Mouse (Mus musculus) neutrophil, adult 5-6 weeks (primary cell): ENCODE data around the gene Siva1. TPM values are rescaled to one million over a fixed set of nuclear protein-coding genes. Genes with fewer than 3 reads are reported as not detected.

Experiments used
- ATAC-seq: fragments of 151-379, 151-347 bp; 2 replicates; pipeline ENCODE4 v1.8.0; 2017; ENCODE audit warnings: mild to moderate bottlenecking, moderate TSS enrichment; ENCODE audit not compliant: insufficient number of reproducible peaks, poor library complexity, low FRiP score, severe bottlenecking; ENCODE audit errors: extremely low read depth
- total RNA-seq: library from RNA; stranded (forward); fragments of 200-1000 nt; gene quantifications from 2 replicates; pipeline ENCODE4 v1.2.3, GENCODE M21; 2017

The Siva1 gene
- total RNA-seq, 1 experiment from 2014 or later = 45.4 TPM

GRCm38 (mm10) chr12:112651778-112652439, 7.4 kb downstream of the Siva1 start:
- no peak for ATAC-seq

DNA sequence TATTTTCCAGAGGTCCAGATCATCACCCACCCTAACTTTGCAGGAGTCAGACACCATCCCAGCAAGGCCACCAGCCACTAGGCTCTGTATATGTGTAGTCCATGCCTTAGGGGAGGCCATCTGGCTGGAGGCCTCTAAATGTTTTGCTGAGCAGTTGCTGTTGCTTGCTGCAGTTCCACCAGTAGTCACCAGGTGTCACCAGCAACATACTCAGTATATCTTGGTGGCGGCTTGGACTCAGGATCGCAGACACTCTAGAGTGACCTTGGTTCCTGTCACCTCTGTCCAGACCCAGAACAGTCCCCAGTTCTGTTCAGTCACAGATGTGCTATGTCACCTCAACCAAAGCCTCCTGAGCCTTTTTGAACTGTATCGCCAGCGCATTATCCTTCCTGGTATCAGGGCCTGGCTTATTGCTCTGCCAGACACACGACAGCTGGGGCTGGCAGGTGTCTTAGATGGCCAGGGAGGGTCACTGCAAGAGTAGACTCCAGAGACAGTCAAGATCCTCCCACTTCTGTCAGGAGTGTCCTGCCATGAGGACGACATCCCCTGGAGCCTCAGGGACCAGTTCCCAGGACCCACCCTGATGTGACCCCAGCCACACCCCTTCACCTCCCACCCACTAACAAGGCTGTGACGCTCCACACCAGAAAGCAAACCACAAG, 8.8 kb downstream of the Siva1 start:
- peak; percentile 76 for ATAC-seq

GRCm38 (mm10) chr12:112654076-112654475, 9.6 kb downstream of the Siva1 start:
- no peak for ATAC-seq

DNA sequence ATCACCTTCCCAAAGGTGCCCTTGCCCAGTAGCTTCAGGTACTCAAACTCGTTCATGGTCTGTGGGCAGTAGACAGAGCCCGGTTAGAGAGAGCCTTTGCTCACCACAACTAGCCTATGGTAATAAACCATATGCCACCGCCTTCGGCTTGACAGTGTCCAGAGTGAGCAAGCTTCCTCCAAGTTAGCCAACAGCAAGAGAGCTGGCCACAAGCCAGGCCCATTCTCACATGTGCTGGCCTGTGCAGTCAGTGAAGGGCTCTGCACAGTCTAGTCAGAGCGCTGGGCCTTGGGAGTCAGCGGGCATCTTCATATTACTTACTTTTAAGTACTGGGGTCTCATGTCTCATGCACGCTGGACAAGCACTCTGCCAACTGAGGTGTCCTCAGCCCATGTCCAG, 14.1 kb downstream of the Siva1 start:
- ATAC-seq = no peak

- no peak for ATAC-seq
Measured at GRCm38 (mm10) chr12:112659109-112659508, 14.6 kb downstream of the Siva1 start.

DNA sequence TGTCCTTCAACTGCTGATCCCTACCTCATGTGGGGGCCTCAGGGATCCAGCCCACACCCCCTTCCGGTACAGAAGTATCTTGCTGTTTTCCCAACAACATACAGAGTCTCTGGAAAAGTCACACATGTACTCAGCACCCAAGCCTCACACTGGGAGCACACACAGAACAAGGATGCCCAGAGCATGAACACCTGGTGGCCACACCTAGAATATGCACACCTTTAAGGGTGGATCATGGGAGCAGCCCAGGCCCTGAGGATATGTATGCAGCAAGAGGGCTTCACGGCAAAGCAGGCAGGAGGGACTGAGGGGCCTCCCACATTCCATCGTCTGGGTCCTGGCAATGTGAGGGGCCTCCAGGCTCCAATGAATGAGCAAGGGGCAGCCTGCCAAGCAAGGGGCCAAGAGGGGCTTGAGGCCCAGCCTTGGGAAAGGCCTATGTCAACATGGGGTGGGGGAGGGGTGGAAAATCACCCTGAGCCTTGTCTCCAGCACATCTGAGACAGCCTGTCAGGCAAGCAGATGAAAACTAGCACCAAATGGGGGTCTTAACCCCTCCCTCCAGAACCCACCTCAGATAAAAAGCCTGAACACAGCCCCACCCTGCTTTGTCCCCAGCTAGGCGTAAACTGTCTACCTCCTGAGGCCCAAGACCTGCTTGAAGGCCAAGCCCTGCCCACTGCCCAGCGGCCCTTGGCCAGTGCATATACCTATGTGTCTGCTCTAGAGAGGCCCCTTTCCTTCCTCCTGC, 16.3 kb downstream of the Siva1 start:
- no peak for ATAC-seq

- ATAC-seq = no peak
Measured at GRCm38 (mm10) chr12:112661327-112661605, 16.8 kb downstream of the Siva1 start.

- ATAC-seq = no peak
Measured at GRCm38 (mm10) chr12:112661851-112662250, 17.4 kb downstream of the Siva1 start.

DNA sequence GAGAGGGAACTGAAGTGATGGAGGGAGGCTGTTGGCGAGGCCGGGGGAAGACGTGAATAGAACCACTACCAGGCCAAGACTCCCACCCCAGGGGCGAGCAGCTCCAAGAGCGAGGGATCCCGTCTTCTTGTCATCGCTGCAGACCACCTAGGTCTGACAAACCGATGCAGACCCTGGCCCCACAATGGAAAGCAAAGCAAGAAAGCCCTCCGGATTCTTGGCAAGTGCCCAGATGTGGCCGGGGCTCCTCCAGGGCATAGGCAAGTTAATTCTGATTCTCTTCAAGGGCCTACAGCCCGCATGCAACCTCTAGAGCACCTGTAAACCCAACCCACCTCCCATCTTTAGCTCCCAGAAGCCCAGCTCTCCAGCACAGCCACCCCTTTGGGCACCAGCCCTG, 18.8 kb downstream of the Siva1 start:
- ATAC-seq = no peak

DNA sequence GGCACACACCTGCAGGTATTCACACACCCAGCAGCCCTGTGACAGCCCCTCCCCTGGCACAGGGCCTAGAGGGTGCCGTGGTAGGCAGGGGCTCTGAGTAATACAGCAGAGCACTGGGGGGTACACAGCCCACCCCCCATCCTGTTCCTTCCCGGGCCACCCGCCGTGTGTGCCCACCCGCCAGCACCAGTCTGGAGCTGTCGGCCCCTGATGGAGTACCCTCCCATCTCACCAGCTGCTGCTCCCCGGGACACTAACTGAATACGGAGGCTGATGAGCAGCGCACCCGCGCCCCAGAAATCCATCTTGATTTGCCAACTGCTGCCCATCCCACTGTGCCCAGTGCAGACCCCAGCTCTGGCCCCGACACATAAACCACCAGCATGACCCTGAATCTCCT, 19.2 kb downstream of the Siva1 start:
- no peak for ATAC-seq

- ATAC-seq = no peak
Measured at GRCm38 (mm10) chr12:112664124-112664523, 19.6 kb downstream of the Siva1 start.

GRCm38 (mm10) chr12:112664656-112665055, 20.2 kb downstream of the Siva1 start:
- ATAC-seq = no peak

DNA sequence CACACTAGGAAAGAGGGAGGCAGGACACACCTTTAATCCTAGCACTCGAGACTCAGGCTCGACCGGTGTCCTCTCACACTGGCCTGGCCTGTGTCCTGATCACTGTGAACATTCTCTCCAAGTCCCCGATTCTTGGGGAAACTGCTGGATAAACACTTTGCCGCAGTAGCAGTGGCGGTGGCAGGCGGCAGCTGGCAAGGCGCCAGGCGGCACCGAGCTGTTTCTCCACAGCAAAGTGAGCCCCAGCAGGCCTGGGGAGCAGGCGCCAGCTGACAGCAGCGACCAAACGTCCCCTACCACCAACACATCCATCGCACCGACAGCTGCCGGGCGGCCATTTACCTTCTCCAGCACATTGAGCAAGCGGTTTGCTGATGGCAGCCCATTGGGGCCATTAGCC, 21.0 kb downstream of the Siva1 start:
- ATAC-seq = no peak

- no peak for ATAC-seq
Measured at GRCm38 (mm10) chr12:112665881-112666544, 21.5 kb downstream of the Siva1 start.

- peak; percentile 39 for ATAC-seq
Measured at GRCm38 (mm10) chr12:112667619-112668297, 23.3 kb downstream of the Siva1 start.

GRCm38 (mm10) chr12:112670718-112671393, 26.4 kb downstream of the Siva1 start:
- ATAC-seq = no peak

DNA sequence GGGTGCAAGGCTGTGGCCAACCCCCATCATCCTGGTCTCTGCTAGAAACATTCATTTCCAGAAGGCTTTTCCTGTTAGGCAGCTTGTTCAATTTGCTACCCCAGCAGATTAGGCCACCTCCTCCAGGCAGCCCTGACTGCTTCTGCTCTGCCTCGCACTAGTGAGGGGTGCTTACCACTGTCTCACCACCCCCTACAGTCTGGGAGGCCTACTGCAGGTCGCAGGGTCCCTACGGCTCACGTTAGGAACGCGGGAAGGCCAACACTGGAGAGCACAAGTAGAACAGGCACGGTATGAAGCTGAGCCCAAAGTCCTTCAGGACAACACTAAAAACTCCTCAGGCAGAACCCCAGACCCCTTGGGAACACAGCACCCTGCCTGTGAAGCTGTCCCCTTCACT, 27.4 kb downstream of the Siva1 start:
- no peak for ATAC-seq

DNA sequence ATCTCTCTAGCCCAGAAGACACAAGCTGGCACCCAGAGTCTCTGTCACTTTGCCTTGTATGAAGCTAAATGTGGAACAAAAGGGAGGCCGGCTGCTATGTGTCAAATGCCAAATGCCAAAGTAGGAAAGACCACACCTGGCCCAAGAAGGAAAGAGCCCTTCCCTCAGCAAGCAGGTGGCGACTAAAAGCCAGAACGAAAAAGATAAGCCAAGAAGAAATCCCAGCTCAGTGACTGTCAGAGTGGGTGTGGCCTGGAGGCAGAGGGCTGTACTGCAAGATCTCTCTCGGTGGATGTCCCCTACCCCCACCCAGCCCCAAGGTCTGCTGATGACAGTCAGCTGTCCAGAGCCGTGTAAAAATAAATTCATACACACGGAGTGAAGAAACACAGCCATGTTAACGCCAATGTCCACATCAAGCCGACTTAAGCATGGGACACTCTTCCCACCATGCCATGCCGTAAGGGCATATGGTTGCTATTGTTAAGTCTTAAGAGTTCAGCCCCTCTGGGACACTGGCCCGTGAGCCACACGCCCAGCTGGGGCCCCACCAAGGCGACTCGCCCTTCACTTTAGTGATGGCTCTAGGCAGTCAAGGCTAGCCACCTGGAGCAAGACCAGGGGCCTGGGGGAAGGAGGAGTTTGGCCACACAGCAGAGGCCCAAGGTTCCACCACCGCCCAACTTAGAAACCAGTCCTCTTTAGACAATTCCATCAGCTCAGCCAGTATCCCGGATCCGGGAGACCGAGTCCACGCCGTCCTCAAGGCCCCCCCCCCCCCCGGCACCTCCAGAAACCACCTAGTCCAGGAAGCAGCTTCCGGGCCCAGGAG, 28.5 kb downstream of the Siva1 start:
- ATAC-seq = peak; percentile 25; the same call in 1 of the 2 replicates
